Mouse (Mus musculus) layer of hippocampus, postnatal 10 days (tissue): Measurements from ENCODE around the gene Pank2. TPM values are rescaled to one million over a fixed set of nuclear protein-coding genes. Genes with fewer than 3 reads are reported as not detected.
"Not testable (repeated sequence)": the region's sequence is repeated elsewhere in the genome, so short reads cannot be mapped to it uniquely, and the experiment has no call there.

Experiments used
- DNase-seq, 2 experiments: peaks; one replicate each; pipeline ENCODE4 v3.0.0; 2021; ENCODE audit warnings: low spot score in 2 of 2
- microRNA-seq, 2 experiments: library from miRNA; unstranded; fragments of <30 nt; microRNA quantifications; one replicate each; pipeline ENCODE4 v1.2.0; 2021
- total RNA-seq, 2 experiments: library from RNA; stranded (reverse); gene quantifications; 2 replicates each; pipeline ENCODE4 v1.2.3; 2021

Pank2 gene
- total RNA-seq, 2 experiments from 2014 or later, result 64.8 to 69.1 TPM

GRCm38 (mm10) chr2:131321192-131321591 is 58.9 kb downstream of the Pank2 start:
- not testable (repeated sequence) for DNase-seq

- no peak for DNase-seq
Observed at GRCm38 (mm10) chr2:131323675-131324074, 61.4 kb downstream of the Pank2 start.

- DNase-seq, result no peak
Observed at GRCm38 (mm10) chr2:131326044-131326443, 63.7 kb downstream of the Pank2 start.

GRCm38 (mm10) chr2:131328981-131329380 is 66.7 kb downstream of the Pank2 start:
- no peak for DNase-seq

DNA sequence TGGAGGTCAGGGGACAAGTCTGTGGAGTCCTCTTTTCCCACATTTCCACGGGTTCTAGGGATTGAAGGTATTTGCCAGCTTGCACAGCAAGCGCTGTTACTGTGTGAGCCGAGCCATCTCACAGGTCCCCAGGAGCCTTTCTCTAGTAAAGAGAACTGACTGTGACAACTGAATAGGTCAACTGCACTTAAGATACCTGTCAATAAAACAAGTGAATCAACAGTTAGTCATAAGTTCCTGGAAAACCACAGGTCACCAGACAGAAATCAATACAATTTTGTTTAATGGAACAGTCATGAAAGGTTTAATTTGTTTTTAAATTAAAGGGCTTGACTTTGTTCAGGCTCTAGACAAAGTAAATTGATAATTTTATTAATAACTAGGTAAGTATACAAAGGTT is 68.3 kb downstream of the Pank2 start:
- no peak for DNase-seq

DNA sequence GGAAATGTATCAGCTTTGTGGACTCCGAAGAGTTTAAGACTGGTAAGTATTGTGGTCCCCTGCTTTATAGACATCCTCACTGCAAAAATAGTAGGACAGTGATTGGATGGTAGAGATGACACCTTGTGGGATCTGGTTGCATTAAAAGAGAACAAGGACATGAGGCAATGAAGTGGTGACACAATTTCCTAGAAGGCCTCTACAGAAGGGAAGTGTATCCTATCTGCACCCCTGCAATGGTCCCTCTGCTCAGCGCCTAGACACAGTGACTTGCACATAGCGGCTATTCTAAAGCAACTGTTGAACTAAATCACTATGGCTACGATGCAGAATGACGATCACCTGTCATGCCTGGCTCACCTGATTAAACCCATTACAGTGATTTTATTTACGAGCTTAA is 75.3 kb downstream of the Pank2 start:
- no peak for DNase-seq

DNA sequence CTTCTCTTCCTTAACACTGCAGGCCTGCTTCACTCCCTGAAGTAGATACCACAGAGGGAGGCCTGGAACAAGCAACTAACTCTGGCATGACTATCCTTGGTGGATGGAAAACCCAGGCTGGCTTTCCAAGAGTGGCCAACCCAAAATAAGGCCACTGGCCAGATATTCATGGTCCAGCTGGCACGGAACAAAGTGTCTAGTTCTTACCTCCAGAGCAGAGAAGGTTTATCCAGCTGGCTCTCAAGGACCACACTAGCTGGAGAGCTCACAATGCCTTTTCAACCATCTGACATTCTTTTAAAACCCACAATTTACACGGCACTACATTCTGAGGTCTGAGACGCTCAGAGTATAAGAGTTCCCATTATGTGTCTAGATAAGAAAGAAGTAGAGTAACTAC is 82.2 kb downstream of the Pank2 start:
- DNase-seq, result peak; percentile 43 to 54

- DNase-seq, result no peak
Observed at GRCm38 (mm10) chr2:131345556-131345955, 83.3 kb downstream of the Pank2 start.

Small RNA genes within 50 kb of the gene (microRNA-seq; reads per million reads assigned to microRNA genes)
- gene Mir103-2, result 61.0 to 67.2 reads per million in 2 experiments

Other genes with a start within 250 kb of the Pank2 start
- 10 to 100 TPM; 38.7 to 40.0 TPM for gene Gfra4, start 219.4 kb upstream of the Pank2 start, total RNA-seq
- 1 to 10 TPM; 1.1 to 1.4 TPM for gene Adam33, start 198.7 kb upstream of the Pank2 start, total RNA-seq
- under 1 TPM; 0.50 to 0.51 TPM for gene Siglec1, start 175.7 kb upstream of the Pank2 start, total RNA-seq
- 10 to 100 TPM in 1 of 2 experiments, 1 to 10 TPM in 1; 9.3 to 10.9 TPM for gene Hspa12b, start 135.2 kb upstream of the Pank2 start, total RNA-seq
- not detected for gene Gm11037, start 129.0 kb upstream of the Pank2 start, total RNA-seq
- gene 1700037H04Rik, start 102.4 kb upstream of the Pank2 start, total RNA-seq, result 10 to 100 TPM; 64.4 to 70.0 TPM
- gene Cenpb, start 82.4 kb upstream of the Pank2 start, total RNA-seq, result 100 to 1,000 TPM; 106 to 108 TPM
- gene Cdc25b, start 75.5 kb upstream of the Pank2 start, total RNA-seq, result 10 to 100 TPM; 19.7 to 27.0 TPM
- 10 to 100 TPM; 21.9 to 22.7 TPM for gene Spef1, start 75.2 kb upstream of the Pank2 start, total RNA-seq
- 10 to 100 TPM; 21.0 to 22.4 TPM for gene Ap5s1, start 55.4 kb upstream of the Pank2 start, total RNA-seq
- 1 to 10 TPM; 6.8 to 7.4 TPM for gene Mavs, start 28.4 kb upstream of the Pank2 start, total RNA-seq
- 10 to 100 TPM; 29.8 to 30.8 TPM for gene Rnf24, start 90.4 kb downstream of the Pank2 start, total RNA-seq
- 10 to 100 TPM; 68.0 to 74.6 TPM for gene Smox, start 229.0 kb downstream of the Pank2 start, total RNA-seq